In the genomic region with DNA sequence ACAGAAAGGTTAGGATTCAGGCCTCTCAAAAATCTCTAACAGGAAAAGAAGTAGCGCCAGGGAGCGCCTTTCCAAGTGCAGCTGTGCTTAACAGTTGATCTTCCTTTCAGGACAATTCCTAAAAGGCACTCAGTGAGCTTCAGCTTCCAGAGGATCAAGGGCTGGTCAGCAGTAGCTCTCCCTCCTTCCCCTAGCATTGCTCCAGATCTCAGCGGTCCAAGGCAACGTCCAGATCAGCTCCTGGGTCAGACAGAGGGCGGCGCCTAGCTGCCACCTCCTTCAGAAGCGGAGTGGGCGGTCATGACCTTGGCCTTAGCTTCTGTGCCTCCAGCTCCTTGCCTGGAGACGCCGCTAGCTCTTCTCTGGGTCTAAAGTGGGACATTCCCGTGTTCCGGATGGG, we compare ENCODE assay signal across 7 mouse cellular contexts. TPM values are rescaled to one million over a fixed set of nuclear protein-coding genes. Genes with fewer than 3 reads are reported as not detected.
DNase-seq lines count a peak whose midpoint lies in the region; ATAC-seq lines count a peak whose summit lies in the region.

No protein-coding gene starts in this region.

- no peak for ATAC-seq in forebrain, embryonic 14.5 days

- H3K4me2 ChIP-seq in forebrain, embryonic 14.5 days (ENCODE audit: low read length): no peak overlapping the region

- H3K4me1 ChIP-seq in forebrain, embryonic 14.5 days (ENCODE audit: control insufficient read depth, insufficient read depth, low read length): peaks cover 37% of the 10 kb centered on the region

- no peaks in the 10 kb centered on the region for H3K36me3 ChIP-seq in forebrain, embryonic 14.5 days (ENCODE audit: control insufficient read depth, insufficient read depth, low read length)

- DNase-seq in right cerebral cortex, postnatal 25 days: peak; percentile 8
- no peak for DNase-seq in right cerebral cortex, adult 2 months (ENCODE audit: low spot score in 2 of 2)
- DNase-seq in forebrain, embryonic 14.5 days (ENCODE audit: low spot score): no peak
- DNase-seq in heart, postnatal 36 days: peak; percentile 68 to 75
- DNase-seq in lung, postnatal 25 days (ENCODE audit: low spot score): peak; percentile 67
- no peak for DNase-seq in spleen, adult 12 weeks (ENCODE audit: low spot score)
- DNase-seq in spleen, postnatal 14 days (ENCODE audit: low spot score in 2 of 2): no peak

- WGBS in forebrain, embryonic 14.5 days: 35% methylated on average over 12 of the region's 12 CpGs

- H3K4me3 ChIP-seq in forebrain, embryonic 14.5 days (ENCODE audit: low read depth, low read length): no peak overlapping the region

- no peaks in the 10 kb centered on the region for H3K9me3 ChIP-seq in forebrain, embryonic 14.5 days (replicated peaks; ENCODE audit: control insufficient read depth, low read length)

- no peak overlapping the region for H3K27ac ChIP-seq in forebrain, embryonic 14.5 days (ENCODE audit: low read depth, low read length)

- intact Hi-C loops in heart, postnatal 36 days (cut with DNase I): loop anchor here (5.0 to 10.0 kb wide), 6 partner anchors 168 to 1171 kb away; a partner anchor contains a TSS

- peaks cover 12% of the 10 kb centered on the region; the same call in 1 of the 2 replicates for H3K27me3 ChIP-seq in forebrain, embryonic 14.5 days (replicated peaks; ENCODE audit: control insufficient read depth, insufficient read depth, low read length)

- peak overlapping the region; percentile 21; the same call in 1 of the 2 replicates for H3K9ac ChIP-seq in forebrain, embryonic 14.5 days (ENCODE audit: low read length)

RNA-seq across cellular contexts. Expression of a gene that starts 18.3 kb away (rescaled TPM):
- polyA plus RNA-seq in forebrain, embryonic 14.5 days (2014; fragmentation: Nextera tagmentation; extraction: Ambion mirVana): 71.5 and 85.9 TPM in 2 replicates
- 100 to 1,000 TPM; 128 to 149 TPM for total RNA-seq in heart, postnatal 36 days (2021)

RNA-seq across cellular contexts. Expression of a gene that starts 23.6 kb away (rescaled TPM):
- 48.7 and 62.9 TPM in 2 replicates for polyA plus RNA-seq in forebrain, embryonic 14.5 days (2014; fragmentation: Nextera tagmentation; extraction: Ambion mirVana)
- under 1 TPM in 1 of 2 experiments, not detected in 1; 0.28 TPM for total RNA-seq in heart, postnatal 36 days (2021)

Comparison
In these comparisons a context has a peak if more than half of its experiments do, and no peak if none do; other contexts are left out.
1. DNase-seq: peak in right cerebral cortex, postnatal 25 days (single experiment), heart, postnatal 36 days (2 of 2) and lung, postnatal 25 days (single experiment); none in right cerebral cortex, adult 2 months (0 of 2), forebrain, embryonic 14.5 days (single experiment), spleen, adult 12 weeks (single experiment) and spleen, postnatal 14 days (0 of 2).